26 mouse cellular contexts compared by ENCODE assay signal in genomic region chr7:34643329-34643728, GRCm38 (mm10). TPM values are rescaled to one million over a fixed set of nuclear protein-coding genes. Genes with fewer than 3 reads are reported as not detected.
DNase-seq lines count a peak whose midpoint lies in the region; ATAC-seq and TF ChIP-seq lines count a peak whose summit lies in the region.
"Had no signal": no experiment of that assay in that cellular context is flagged by ENCODE, and none has a peak within 500 bp of the region (broad histone marks: within the 10 kb centered on the region; RNA-seq: fewer than 3 reads in every experiment).

No protein-coding gene starts in this region.

- H3K4me1 ChIP-seq in embryonic facial prominence, embryonic 13.5 days = peaks cover 62% of the 10 kb centered on the region
- no peaks in the 10 kb centered on the region for H3K4me1 ChIP-seq in embryonic facial prominence, embryonic 10.5 days
- H3K4me1 ChIP-seq in kidney, embryonic 15.5 days = peaks cover 21% of the 10 kb centered on the region
- H3K4me1 ChIP-seq in E14TG2a.4 (replicated peaks; ENCODE audit: low read depth, low read length) = peaks cover 91% of the 10 kb centered on the region
- H3K4me1 ChIP-seq in embryonic facial prominence, embryonic 15.5 days = peaks cover 51% of the 10 kb centered on the region
- no peaks in the 10 kb centered on the region for H3K4me1 ChIP-seq in heart, adult 2 months (ENCODE audit: control insufficient read depth, insufficient read depth, low read length)
- H3K4me1 ChIP-seq: midbrain, embryonic 10.5 days had no signal

- no peak for TF ChIP-seq CTCF in E14TG2a.4 (conservative IDR thresholded peaks at IDR 0.05; ENCODE audit: low read length)
- no peak for TF ChIP-seq CTCF in heart, adult 2 months (IDR thresholded peaks at IDR 0.05)

- H3K4me2 ChIP-seq in embryonic facial prominence, embryonic 13.5 days = no peak overlapping the region
- H3K4me2 ChIP-seq in kidney, embryonic 15.5 days = no peak overlapping the region
- H3K4me2 ChIP-seq in embryonic facial prominence, embryonic 15.5 days (replicated peaks) = no peak overlapping the region
- H3K4me2 ChIP-seq: heart, embryonic 13.5 days; hindbrain, embryonic 15.5 days; limb, embryonic 13.5 days; liver, embryonic 11.5 days; lung, embryonic 15.5 days; neural tube, embryonic 12.5 days had no signal

- no peaks in the 10 kb centered on the region for H3K27me3 ChIP-seq in embryonic facial prominence, embryonic 13.5 days
- H3K27me3 ChIP-seq in embryonic facial prominence, embryonic 10.5 days (replicated peaks; ENCODE audit: low read depth, poor library complexity, severe bottlenecking) = no peaks in the 10 kb centered on the region
- no peaks in the 10 kb centered on the region for H3K27me3 ChIP-seq in kidney, embryonic 15.5 days
- no peaks in the 10 kb centered on the region for H3K27me3 ChIP-seq in E14TG2a.4 (ENCODE audit: insufficient read depth, low read length)
- H3K27me3 ChIP-seq in embryonic facial prominence, embryonic 15.5 days = no peaks in the 10 kb centered on the region
- no peaks in the 10 kb centered on the region for H3K27me3 ChIP-seq in heart, adult 2 months (ENCODE audit: control insufficient read depth, insufficient read depth, low read length)
- H3K27me3 ChIP-seq: CH12.LX; heart, embryonic 13.5 days; hindbrain, embryonic 15.5 days; limb, embryonic 13.5 days; lung, embryonic 15.5 days; neural tube, embryonic 12.5 days had no signal

- peak overlapping the region; percentile 60; the same call in 1 of the 2 replicates for H3K27ac ChIP-seq in embryonic facial prominence, embryonic 13.5 days
- H3K27ac ChIP-seq in embryonic facial prominence, embryonic 10.5 days (replicated peaks) = no peak overlapping the region
- H3K27ac ChIP-seq in kidney, embryonic 15.5 days = peak overlapping the region; percentile 18
- H3K27ac ChIP-seq in embryonic facial prominence, embryonic 15.5 days (replicated peaks) = peak overlapping the region; percentile 52
- H3K27ac ChIP-seq in heart, adult 2 months = no peak overlapping the region
- H3K27ac ChIP-seq: heart, embryonic 13.5 days; hindbrain, embryonic 15.5 days; limb, embryonic 13.5 days; lung, embryonic 15.5 days; midbrain, embryonic 10.5 days; neural tube, embryonic 12.5 days had no signal

- H3K36me3 ChIP-seq in embryonic facial prominence, embryonic 13.5 days = peaks cover 96% of the 10 kb centered on the region
- peaks cover 100% of the 10 kb centered on the region for H3K36me3 ChIP-seq in embryonic facial prominence, embryonic 10.5 days (replicated peaks)
- peaks cover 97% of the 10 kb centered on the region for H3K36me3 ChIP-seq in kidney, embryonic 15.5 days
- H3K36me3 ChIP-seq in E14TG2a.4 (ENCODE audit: insufficient read depth, low read length) = peaks cover 88% of the 10 kb centered on the region
- peaks cover 73% of the 10 kb centered on the region for H3K36me3 ChIP-seq in embryonic facial prominence, embryonic 15.5 days
- no peaks in the 10 kb centered on the region for H3K36me3 ChIP-seq in heart, adult 2 months (ENCODE audit: control insufficient read depth, insufficient read depth, low read length)

- peak overlapping the region; percentile 36; the same call in 1 of the 2 replicates for H3K9ac ChIP-seq in embryonic facial prominence, embryonic 13.5 days
- H3K9ac ChIP-seq in kidney, embryonic 15.5 days = no peak overlapping the region
- H3K9ac ChIP-seq in embryonic facial prominence, embryonic 15.5 days = no peak overlapping the region
- H3K9ac ChIP-seq in heart, adult 2 months (ENCODE audit: low read depth, low read length) = no peak overlapping the region
- H3K9ac ChIP-seq: heart, embryonic 13.5 days; hindbrain, embryonic 15.5 days; limb, embryonic 13.5 days; lung, embryonic 15.5 days; neural tube, embryonic 12.5 days had no signal

- no peak for TF ChIP-seq EP300 in heart, adult 2 months (IDR thresholded peaks at IDR 0.05; ENCODE audit: insufficient read depth, low read depth, low read length)

- intact Hi-C loops in heart, adult 2 months (cut with DNase I) = no loop called here

- H3K4me3 ChIP-seq in embryonic facial prominence, embryonic 13.5 days = no peak overlapping the region
- H3K4me3 ChIP-seq in embryonic facial prominence, embryonic 10.5 days = no peak overlapping the region
- no peak overlapping the region for H3K4me3 ChIP-seq in kidney, embryonic 15.5 days (replicated peaks)
- peak overlapping the region; percentile 20; the same call in 1 of the 2 replicates for H3K4me3 ChIP-seq in E14TG2a.4 (replicated peaks; ENCODE audit: low read length)
- no peak overlapping the region for H3K4me3 ChIP-seq in embryonic facial prominence, embryonic 15.5 days (replicated peaks)
- H3K4me3 ChIP-seq in heart, adult 2 months = no peak overlapping the region
- H3K4me3 ChIP-seq: erythroblast, embryonic 14.5 days; heart, embryonic 13.5 days; hindbrain, embryonic 15.5 days; limb, embryonic 13.5 days; lung, embryonic 15.5 days; midbrain, embryonic 10.5 days; myocyte; neural tube, embryonic 12.5 days had no signal

- DNase-seq in embryonic facial prominence, embryonic 10.5 days (ENCODE audit: low spot score) = no peak
- no peak for DNase-seq in kidney, postnatal 25 days
- no peak for DNase-seq in heart, adult 2 months
- DNase-seq in layer of hippocampus, postnatal 36 days = no peak
- DNase-seq: adrenal gland, adult 8-10 months; cerebellum, adult 2 months; cerebellum, postnatal 25 days; gastrocnemius, postnatal 36 days; heart, postnatal 10 days; kidney, adult 18-20 months; right cerebral cortex, adult 18-20 months had no signal

- peak; percentile 16; the same call in 1 of the 2 replicates for ATAC-seq in embryonic facial prominence, embryonic 13.5 days (ENCODE audit: insufficient number of reproducible peaks, insufficient read depth, low FRiP score, low TSS enrichment, low read depth)
- ATAC-seq in kidney, embryonic 15.5 days (replicated peaks; ENCODE audit: low FRiP score) = no peak
- no peak for ATAC-seq in embryonic facial prominence, embryonic 15.5 days (ENCODE audit: insufficient number of reproducible peaks, low FRiP score, low TSS enrichment, low read depth)
- ATAC-seq: midbrain, embryonic 16.5 days had no signal

- no peaks in the 10 kb centered on the region for H3K79me2 ChIP-seq in heart, adult 2 months (replicated peaks; ENCODE audit: control insufficient read depth, insufficient read depth, low read length)

- H3K9me3 ChIP-seq in embryonic facial prominence, embryonic 13.5 days = no peaks in the 10 kb centered on the region
- no peaks in the 10 kb centered on the region for H3K9me3 ChIP-seq in embryonic facial prominence, embryonic 10.5 days
- no peaks in the 10 kb centered on the region for H3K9me3 ChIP-seq in kidney, embryonic 15.5 days (replicated peaks)
- H3K9me3 ChIP-seq in E14TG2a.4 (ENCODE audit: low read length) = peaks cover 9% of the 10 kb centered on the region
- H3K9me3 ChIP-seq in embryonic facial prominence, embryonic 15.5 days (replicated peaks) = no peaks in the 10 kb centered on the region
- H3K9me3 ChIP-seq: heart, embryonic 13.5 days; hindbrain, embryonic 15.5 days; limb, embryonic 13.5 days; lung, embryonic 15.5 days; midbrain, embryonic 10.5 days; neural tube, embryonic 12.5 days had no signal

- 47% methylated on average over 6 of the region's 6 CpGs for WGBS in embryonic facial prominence, embryonic 13.5 days
- WGBS in embryonic facial prominence, embryonic 10.5 days = 86% methylated on average over 6 of the region's 6 CpGs
- WGBS in kidney, embryonic 15.5 days = 46% methylated on average over 6 of the region's 6 CpGs
- 30% methylated on average over 6 of the region's 6 CpGs for WGBS in embryonic facial prominence, embryonic 15.5 days
- WGBS in heart, adult 2 months = 80% methylated on average over 6 of the region's 6 CpGs

- TF ChIP-seq POLR2A in heart, adult 2 months (IDR thresholded peaks at IDR 0.05; ENCODE audit: insufficient read depth, low read depth, low read length) = no peak

RNA-seq across cellular contexts. Expression of gene Kctd15, which starts 13.2 kb away (rescaled TPM):
- 52.9 and 59.2 TPM in 2 replicates for polyA plus RNA-seq in embryonic facial prominence, embryonic 13.5 days (2015; fragmentation: Nextera tagmentation; extraction: Ambion mirVana)
- 61.1 and 63.8 TPM in 2 replicates for polyA plus RNA-seq in embryonic facial prominence, embryonic 10.5 days (2016; fragmentation: Nextera tagmentation; extraction: Ambion mirVana)
- 33.4 and 37.0 TPM in 2 replicates for polyA plus RNA-seq in kidney, embryonic 15.5 days (2015; fragmentation: Nextera tagmentation; extraction: Ambion mirVana)
- 37.7 and 39.1 TPM in 2 replicates for polyA plus RNA-seq in embryonic facial prominence, embryonic 15.5 days (2015; fragmentation: Nextera tagmentation; extraction: Ambion mirVana)
- total RNA-seq in heart, adult 2 months (2021) = 1 to 10 TPM; 3.6 to 3.8 TPM
- 4.1 and 5.7 TPM in 2 replicates for polyA plus RNA-seq in heart, adult 2 months (2012; rRNA removed)
- total RNA-seq in layer of hippocampus, postnatal 36 days (2021) = 10 to 100 TPM; 12.2 to 14.2 TPM
- polyA plus RNA-seq: erythroblast, embryonic 14.5 days had no signal

Comparison
In these comparisons a context has a peak if more than half of its experiments do, and no peak if none do; other contexts are left out.
1. H3K27ac ChIP-seq: peak in embryonic facial prominence, embryonic 13.5 days (single experiment), kidney, embryonic 15.5 days (single experiment) and embryonic facial prominence, embryonic 15.5 days (single experiment); none in embryonic facial prominence, embryonic 10.5 days (single experiment) and heart, adult 2 months (single experiment).